Mouse (Mus musculus) liver, embryonic 15.5 days (tissue): ENCODE measurements around the gene Serinc2. TPM values are rescaled to one million over a fixed set of nuclear protein-coding genes. Genes with fewer than 3 reads are reported as not detected.

ENCODE experiments used
- ATAC-seq: fragments of 200-750 bp; cut with Nextera tagmentation; 2 replicates; pipeline ENCODE4 v1.8.0; 2017; ENCODE audit warnings: moderate number of reproducible peaks, mild to moderate bottlenecking, moderate library complexity; ENCODE audit not compliant: insufficient read depth
- H3K27ac ChIP-seq: fragments of 300-500 bp; sonication (generic); replicated peaks from 2 replicates; pipeline ENCODE4 v1.5.1; 2015; ENCODE audit warnings: mild to moderate bottlenecking, inconsistent platforms
- H3K27me3 ChIP-seq: fragments of 300-500 bp; sonication (generic); 2 replicates; pipeline ENCODE4 v1.6.1; 2015; ENCODE audit warnings: mild to moderate bottlenecking, inconsistent platforms
- H3K36me3 ChIP-seq: fragments of 300-500 bp; sonication (generic); replicated peaks from 2 replicates; pipeline ENCODE4 v1.6.1; 2015; ENCODE audit warnings: moderate library complexity, mild to moderate bottlenecking, inconsistent platforms
- H3K4me1 ChIP-seq: fragments of 300-500 bp; sonication (generic); replicated peaks from 2 replicates; pipeline ENCODE4 v1.6.1; 2015; ENCODE audit warnings: inconsistent platforms
- H3K4me2 ChIP-seq: fragments of 300-500 bp; sonication (generic); 2 replicates; pipeline ENCODE4 v1.6.1; 2015; ENCODE audit warnings: moderate library complexity, mild to moderate bottlenecking, inconsistent platforms
- H3K4me3 ChIP-seq: fragments of 300-500 bp; sonication (generic); replicated peaks from 2 replicates; pipeline ENCODE4 v1.5.1; 2015; ENCODE audit warnings: mild to moderate bottlenecking, inconsistent platforms
- H3K9ac ChIP-seq: fragments of 300-500 bp; sonication (generic); 2 replicates; pipeline ENCODE4 v1.6.1; 2015; ENCODE audit warnings: moderate library complexity, mild to moderate bottlenecking, inconsistent platforms
- H3K9me3 ChIP-seq: fragments of 300-500 bp; sonication (generic); replicated peaks from 2 replicates; pipeline ENCODE4 v1.6.1; 2016; ENCODE audit warnings: inconsistent platforms
- WGBS: fragments of 180-500 bp; shearing (Covaris S2); methylation state at CpG from one replicate; pipeline ENCODE4 v1.1.7; 2015; ENCODE audit warnings: mixed read lengths; ENCODE audit not compliant: insufficient replicate concordance; 5-methylcytosine and 5-hydroxymethylcytosine counted together
- polyA plus RNA-seq: library from polyadenylated mRNA; unstranded; fragments of >200 nt; fragmentation: Nextera tagmentation; extraction: Ambion mirVana; gene quantifications from 2 replicates; pipeline ENCODE4 v1.2.1, GENCODE M21; 2015

The Serinc2 gene
- polyA plus RNA-seq, 1 experiment from 2014 or later: 1.3 TPM

GRCm38 (mm10) chr4:130297123-130297529 is 18.1 kb upstream of the Serinc2 start:
- peak overlapping the region; percentile 50 for H3K9ac ChIP-seq
- peak overlapping the region; percentile 97 for H3K27ac ChIP-seq
- ATAC-seq: peak; percentile 87

GRCm38 (mm10) chr4:130296243-130296965 is 17.4 kb upstream of the Serinc2 start:
- ATAC-seq: peak; percentile 82
- Histone ChIP-seq H3K27me3 (peaks cover 6% of the 10 kb centered on the region; the same call in 1 of the 2 replicates), H3K4me3 (peak overlapping the region; percentile 45), H3K4me1 (peaks cover 63% of the 10 kb centered on the region), H3K9me3 (no peaks in the 10 kb centered on the region), H3K27ac (peak overlapping the region; percentile 97), H3K36me3 (no peaks in the 10 kb centered on the region), H3K9ac (peak overlapping the region; percentile 50), H3K4me2 (peak overlapping the region; percentile 69)
- WGBS: 21% methylated on average over 13 of the region's 13 CpGs

More at GRCm38 (mm10) chr4:130297123-130297529, 18.1 kb upstream of the Serinc2 start:
- Histone ChIP-seq H3K9me3 (no peaks in the 10 kb centered on the region), H3K4me1 (peaks cover 69% of the 10 kb centered on the region), H3K36me3 (no peaks in the 10 kb centered on the region), H3K4me3 (peak overlapping the region; percentile 45), H3K4me2 (peak overlapping the region; percentile 69), H3K27me3 (peaks cover 6% of the 10 kb centered on the region; the same call in 1 of the 2 replicates)
- WGBS: 4% methylated on average over 13 of the region's 13 CpGs

GRCm38 (mm10) chr4:130295047-130295745 is 16.2 kb upstream of the Serinc2 start:
- Histone ChIP-seq H3K4me1 (peaks cover 63% of the 10 kb centered on the region), H3K36me3 (no peaks in the 10 kb centered on the region), H3K27me3 (peaks cover 13% of the 10 kb centered on the region), H3K27ac (peak overlapping the region; percentile 97), H3K4me3 (peak overlapping the region; percentile 45), H3K9ac (peak overlapping the region; percentile 50), H3K4me2 (peak overlapping the region; percentile 69), H3K9me3 (no peaks in the 10 kb centered on the region)
- ATAC-seq: peak; percentile 13; the same call in 1 of the 2 replicates
- 30% methylated on average over 23 of the region's 23 CpGs for WGBS

GRCm38 (mm10) chr4:130294513-130294912 is 15.5 kb upstream of the Serinc2 start:
- peaks cover 63% of the 10 kb centered on the region for H3K4me1 ChIP-seq
- peak overlapping the region; percentile 69 for H3K4me2 ChIP-seq
- H3K9ac ChIP-seq: peak overlapping the region; percentile 50; the same call in 1 of the 2 replicates
- H3K4me3 ChIP-seq: peak overlapping the region; percentile 45
- WGBS: 34% methylated on average over 8 of the region's 8 CpGs
- H3K27ac ChIP-seq: peak overlapping the region; percentile 97
- H3K27me3 ChIP-seq: peaks cover 7% of the 10 kb centered on the region
- H3K9me3 ChIP-seq: no peaks in the 10 kb centered on the region
- ATAC-seq: peak; percentile 43
- no peaks in the 10 kb centered on the region for H3K36me3 ChIP-seq

GRCm38 (mm10) chr4:130292271-130292670 is 13.3 kb upstream of the Serinc2 start:
- WGBS: 2% methylated on average over 4 of the region's 4 CpGs
- ATAC-seq: no peak
- no peaks in the 10 kb centered on the region for H3K36me3 ChIP-seq
- no peak overlapping the region for H3K4me2 ChIP-seq
- peaks cover 42% of the 10 kb centered on the region for H3K4me1 ChIP-seq
- 0 out of 2 replicates have a peak overlapping the region, but pooled peaks have one; percentile 58 for H3K27ac ChIP-seq
- H3K9ac ChIP-seq: no peak overlapping the region
- no peak overlapping the region for H3K4me3 ChIP-seq
- no peaks in the 10 kb centered on the region for H3K9me3 ChIP-seq
- peaks cover 19% of the 10 kb centered on the region for H3K27me3 ChIP-seq

- Histone ChIP-seq H3K9me3 (no peaks in the 10 kb centered on the region), H3K9ac (no peak overlapping the region), H3K36me3 (no peaks in the 10 kb centered on the region), H3K4me3 (no peak overlapping the region), H3K4me2 (no peak overlapping the region), H3K4me1 (peaks cover 21% of the 10 kb centered on the region), H3K27me3 (peaks cover 39% of the 10 kb centered on the region), H3K27ac (no peak overlapping the region)
- no peak for ATAC-seq
- 42% methylated on average over 3 of the region's 3 CpGs for WGBS
These were observed 10.8 kb upstream of the Serinc2 start for GRCm38 (mm10) chr4:130289824-130290223.

GRCm38 (mm10) chr4:130286531-130286930 is 7.5 kb upstream of the Serinc2 start:
- Histone ChIP-seq H3K36me3 (no peaks in the 10 kb centered on the region), H3K9ac (no peak overlapping the region), H3K27me3 (peaks cover 67% of the 10 kb centered on the region), H3K4me2 (no peak overlapping the region), H3K27ac (no peak overlapping the region), H3K9me3 (no peaks in the 10 kb centered on the region), H3K4me3 (no peak overlapping the region), H3K4me1 (no peaks in the 10 kb centered on the region; the same call in 1 of the 2 replicates)
- no peak for ATAC-seq
- 30% methylated on average over 3 of the region's 3 CpGs for WGBS

- Histone ChIP-seq H3K9ac (no peak overlapping the region), H3K4me1 (no peaks in the 10 kb centered on the region), H3K4me3 (no peak overlapping the region), H3K27me3 (peaks cover 82% of the 10 kb centered on the region), H3K36me3 (no peaks in the 10 kb centered on the region), H3K4me2 (no peak overlapping the region), H3K27ac (no peak overlapping the region), H3K9me3 (no peaks in the 10 kb centered on the region)
- 11% methylated on average over 9 of the region's 9 CpGs for WGBS
- ATAC-seq: no peak
These were observed 4.8 kb upstream of the Serinc2 start for GRCm38 (mm10) chr4:130283826-130284225.

- H3K9me3 ChIP-seq: no peaks in the 10 kb centered on the region
- no peak for ATAC-seq
- no peak overlapping the region for H3K4me3 ChIP-seq
- peaks cover 85% of the 10 kb centered on the region for H3K27me3 ChIP-seq
- no peaks in the 10 kb centered on the region for H3K4me1 ChIP-seq
- 56% methylated on average over 5 of the region's 5 CpGs for WGBS
- H3K4me2 ChIP-seq: no peak overlapping the region
- no peaks in the 10 kb centered on the region for H3K36me3 ChIP-seq
- no peak overlapping the region for H3K9ac ChIP-seq
- H3K27ac ChIP-seq: no peak overlapping the region
These were observed 3.9 kb upstream of the Serinc2 start for GRCm38 (mm10) chr4:130282856-130283255.

GRCm38 (mm10) chr4:130276573-130277176 is 2.3 kb downstream of the Serinc2 start:
- no peaks in the 10 kb centered on the region for H3K9me3 ChIP-seq
- peaks cover 12% of the 10 kb centered on the region for H3K4me1 ChIP-seq
- H3K9ac ChIP-seq: no peak overlapping the region
- H3K4me3 ChIP-seq: no peak overlapping the region
- no peak overlapping the region for H3K4me2 ChIP-seq
- ATAC-seq: no peak
- WGBS: 29% methylated on average over 7 of the region's 7 CpGs
- H3K27ac ChIP-seq: no peak overlapping the region
- H3K36me3 ChIP-seq: no peaks in the 10 kb centered on the region
- peaks cover 94% of the 10 kb centered on the region for H3K27me3 ChIP-seq

GRCm38 (mm10) chr4:130275823-130276105 is 3.2 kb downstream of the Serinc2 start:
- H3K36me3 ChIP-seq: no peaks in the 10 kb centered on the region
- H3K27me3 ChIP-seq: peaks cover 96% of the 10 kb centered on the region
- H3K4me1 ChIP-seq: peaks cover 12% of the 10 kb centered on the region
- no peak overlapping the region for H3K27ac ChIP-seq
- no peak overlapping the region; the same call in 1 of the 2 replicates for H3K4me3 ChIP-seq
- no peak overlapping the region for H3K9ac ChIP-seq
- WGBS: 37% methylated on average over 5 of the region's 5 CpGs
- H3K9me3 ChIP-seq: no peaks in the 10 kb centered on the region
- H3K4me2 ChIP-seq: peak overlapping the region; percentile 66; the same call in 1 of the 2 replicates
- ATAC-seq: no peak
